Mouse (Mus musculus) CD8-positive naive resting alpha-beta T cell, adult 2 months (primary cell): ENCODE results near the gene Zic5.

ENCODE experiments used
- DNase-seq, 2 experiments: peaks; one replicate each; pipeline ENCODE4 v3.0.0; 2022; ENCODE audit warnings: low read depth in 2 of 2, low spot score in 2 of 2

The Zic5 gene

GRCm38 (mm10) chr14:122480355-122480754 lies 14.9 kb upstream of the Zic5 start:
- DNase-seq = no peak

- DNase-seq = no peak
These were observed 14.1 kb upstream of the Zic5 start for GRCm38 (mm10) chr14:122479461-122480109.

GRCm38 (mm10) chr14:122478574-122479011 lies 13.1 kb upstream of the Zic5 start:
- no peak for DNase-seq

- DNase-seq = no peak
These were observed 12.6 kb upstream of the Zic5 start for GRCm38 (mm10) chr14:122477971-122478573.

- no peak for DNase-seq
These were observed 11.8 kb upstream of the Zic5 start for GRCm38 (mm10) chr14:122477261-122477671.

- DNase-seq = no peak
These were observed 11.3 kb upstream of the Zic5 start for GRCm38 (mm10) chr14:122476822-122477215.

GRCm38 (mm10) chr14:122476041-122476821 lies 10.8 kb upstream of the Zic5 start:
- DNase-seq = no peak

- DNase-seq = no peak
These were observed 10.1 kb upstream of the Zic5 start for GRCm38 (mm10) chr14:122475557-122476040.

GRCm38 (mm10) chr14:122474891-122475556 lies 9.5 kb upstream of the Zic5 start, which contains the start of gene Zic2:
TSS of gene Zic2 (plus strand) at chr14:122475435.
- no peak for DNase-seq

- DNase-seq = no peak
These were observed 8.8 kb upstream of the Zic5 start for GRCm38 (mm10) chr14:122474041-122474890.

GRCm38 (mm10) chr14:122473211-122473751 lies 7.8 kb upstream of the Zic5 start:
- no peak for DNase-seq

- no peak for DNase-seq
These were observed 7.2 kb upstream of the Zic5 start for GRCm38 (mm10) chr14:122472647-122473046.

- DNase-seq = no peak
These were observed 6.7 kb upstream of the Zic5 start for GRCm38 (mm10) chr14:122472161-122472560.

- no peak for DNase-seq
These were observed 6.1 kb upstream of the Zic5 start for GRCm38 (mm10) chr14:122471449-122472085.

GRCm38 (mm10) chr14:122468971-122469755 lies 3.7 kb upstream of the Zic5 start:
- no peak for DNase-seq

- DNase-seq = no peak
These were observed 2.7 kb upstream of the Zic5 start for GRCm38 (mm10) chr14:122467926-122468841.

GRCm38 (mm10) chr14:122466756-122467362 lies 1.4 kb upstream of the Zic5 start:
- DNase-seq = no peak
